Mouse (Mus musculus) lung, postnatal 0 days (tissue): Measurements from ENCODE around the gene Itpr1. TPM values are rescaled to one million over a fixed set of nuclear protein-coding genes. Genes with fewer than 3 reads are reported as not detected.

Experiments
- ATAC-seq: fragments of 200-750 bp; cut with Nextera tagmentation; 2 replicates; pipeline ENCODE4 v1.8.0; 2017; ENCODE audit warnings: moderate library complexity
- DNase-seq: peaks from one replicate; pipeline ENCODE4 v3.0.0-alpha.2; 2016; ENCODE audit warnings: low spot score
- H3K27ac ChIP-seq: fragments of 300-500 bp; sonication (generic); 2 replicates; pipeline ENCODE4 v1.5.1; 2014; ENCODE audit warnings: antibody characterized with exemption, mild to moderate bottlenecking, low read length, mixed read lengths
- H3K27me3 ChIP-seq: fragments of 300-500 bp; sonication (generic); replicated peaks from 2 replicates; pipeline ENCODE4 v1.6.1; 2014; ENCODE audit warnings: low read length, mixed read lengths; ENCODE audit not compliant: insufficient read depth
- H3K36me3 ChIP-seq: fragments of 300-500 bp; sonication (generic); 2 replicates; pipeline ENCODE4 v1.6.1; 2014; ENCODE audit warnings: low read length, mixed read lengths; ENCODE audit not compliant: insufficient read depth
- H3K4me1 ChIP-seq: fragments of 300-500 bp; sonication (generic); 2 replicates; pipeline ENCODE4 v1.6.1; 2014; ENCODE audit warnings: antibody characterized with exemption, low read depth, low read length, mixed read lengths; ENCODE audit not compliant: insufficient read depth
- H3K4me2 ChIP-seq: fragments of 300-500 bp; sonication (generic); replicated peaks from 2 replicates; pipeline ENCODE4 v1.6.1; 2014; ENCODE audit warnings: low read depth, mild to moderate bottlenecking, low read length, moderate library complexity, mixed read lengths
- H3K4me3 ChIP-seq: fragments of 300-500 bp; sonication (generic); 2 replicates; pipeline ENCODE4 v1.5.1; 2014; ENCODE audit warnings: low read depth, low read length
- H3K9ac ChIP-seq: fragments of 300-500 bp; sonication (generic); replicated peaks from 2 replicates; pipeline ENCODE4 v1.6.1; 2014; ENCODE audit warnings: low read depth, mild to moderate bottlenecking
- H3K9me3 ChIP-seq: fragments of 300-500 bp; sonication (generic); 2 replicates; pipeline ENCODE4 v1.6.1; 2016; ENCODE audit warnings: low read length, mixed read lengths
- CTCF ChIP-seq: IDR thresholded peaks from 2 replicates; pipeline ENCODE4 v1.5.1; 2016; ENCODE audit warnings: antibody characterized with exemption, mild to moderate bottlenecking
- EP300 ChIP-seq: IDR thresholded peaks from 2 replicates; pipeline ENCODE4 v1.6.1; 2016; ENCODE audit warnings: antibody characterized with exemption, mild to moderate bottlenecking, control low read depth
- WGBS: fragments of 180-500 bp; shearing (Covaris S2); extraction: QIAGEN DNeasy Blood & Tissue Kit; methylation state at CpG from one replicate; pipeline ENCODE4 v1.1.7; 2014; 5-methylcytosine and 5-hydroxymethylcytosine counted together
- polyA plus RNA-seq: library from polyadenylated mRNA; unstranded; fragments of >200 nt; fragmentation: Nextera tagmentation; extraction: Ambion mirVana; gene quantifications from 2 replicates; pipeline ENCODE4 v1.2.1, GENCODE M21; 2015

Gene Itpr1
- polyA plus RNA-seq, 1 experiment from 2014 or later = 9.2 TPM

- ATAC-seq = no peak
These were observed 322.4 kb downstream of the Itpr1 start for GRCm38 (mm10) chr6:108535309-108535708.

GRCm38 (mm10) chr6:108536546-108537317 is 323.8 kb downstream of the Itpr1 start:
- Histone ChIP-seq H3K4me2 (no peak overlapping the region), H3K36me3 (no peaks in the 10 kb centered on the region), H3K4me1 (peaks cover 4% of the 10 kb centered on the region; the same call in 1 of the 2 replicates), H3K27me3 (no peaks in the 10 kb centered on the region), H3K9ac (no peak overlapping the region), H3K4me3 (no peak overlapping the region), H3K9me3 (no peaks in the 10 kb centered on the region), H3K27ac (peak overlapping the region; percentile 81)
- TF ChIP-seq EP300 = peak; percentile 96
- TF ChIP-seq CTCF = no peak
- 40% methylated on average over 8 of the region's 8 CpGs for WGBS
- ATAC-seq (peak; percentile 91), DNase-seq (peak; percentile 94)

More at GRCm38 (mm10) chr6:108535309-108535708, 322.4 kb downstream of the Itpr1 start:
- DNase-seq = no peak
- no peak overlapping the region for H3K9ac ChIP-seq
- no peaks in the 10 kb centered on the region for H3K36me3 ChIP-seq
- H3K27me3 ChIP-seq = no peaks in the 10 kb centered on the region
- H3K27ac ChIP-seq = no peak overlapping the region
- no peak overlapping the region for H3K4me2 ChIP-seq
- no peaks in the 10 kb centered on the region for H3K9me3 ChIP-seq
- H3K4me1 ChIP-seq = peaks cover 8% of the 10 kb centered on the region; the same call in 1 of the 2 replicates
- 82% methylated on average over 4 of the region's 4 CpGs for WGBS
- no peak for TF ChIP-seq EP300
- TF ChIP-seq CTCF = no peak
- no peak overlapping the region for H3K4me3 ChIP-seq

- no peak for ATAC-seq
- WGBS = 70% methylated on average over 4 of the region's 4 CpGs
- H3K9me3 ChIP-seq = no peaks in the 10 kb centered on the region
These were observed 325.5 kb downstream of the Itpr1 start for GRCm38 (mm10) chr6:108538406-108538805.

GRCm38 (mm10) chr6:108540441-108540840 is 327.5 kb downstream of the Itpr1 start:
- H3K36me3 ChIP-seq = no peaks in the 10 kb centered on the region
- TF ChIP-seq EP300 (no peak), CTCF (no peak)
- no peaks in the 10 kb centered on the region for H3K9me3 ChIP-seq
- H3K9ac ChIP-seq = no peak overlapping the region
- no peak overlapping the region for H3K4me3 ChIP-seq
- H3K4me1 ChIP-seq = no peaks in the 10 kb centered on the region
- H3K4me2 ChIP-seq = no peak overlapping the region
- no peaks in the 10 kb centered on the region for H3K27me3 ChIP-seq
- no peak overlapping the region for H3K27ac ChIP-seq
- WGBS = 85% methylated on average over 6 of the region's 6 CpGs
- DNase-seq = no peak
- no peak for ATAC-seq

More at GRCm38 (mm10) chr6:108538406-108538805, 325.5 kb downstream of the Itpr1 start:
- Histone ChIP-seq H3K4me1 (no peaks in the 10 kb centered on the region), H3K27me3 (no peaks in the 10 kb centered on the region), H3K36me3 (no peaks in the 10 kb centered on the region), H3K9ac (no peak overlapping the region), H3K4me3 (no peak overlapping the region), H3K4me2 (no peak overlapping the region), H3K27ac (no peak overlapping the region)
- DNase-seq = no peak
- TF ChIP-seq CTCF = no peak
- no peak for TF ChIP-seq EP300

- no peak for ATAC-seq
- 79% methylated on average over 7 of the region's 7 CpGs for WGBS
- no peak for TF ChIP-seq EP300
- TF ChIP-seq CTCF = no peak
- Histone ChIP-seq H3K9me3 (no peaks in the 10 kb centered on the region), H3K27ac (no peak overlapping the region), H3K9ac (no peak overlapping the region), H3K4me1 (no peaks in the 10 kb centered on the region), H3K27me3 (no peaks in the 10 kb centered on the region), H3K4me2 (no peak overlapping the region), H3K4me3 (no peak overlapping the region), H3K36me3 (no peaks in the 10 kb centered on the region; the same call in 1 of the 2 replicates)
- no peak for DNase-seq
These were observed 332.0 kb downstream of the Itpr1 start for GRCm38 (mm10) chr6:108544917-108545316.

- H3K4me3 ChIP-seq = no peak overlapping the region
- 92% methylated on average over 5 of the region's 5 CpGs for WGBS
These were observed 332.6 kb downstream of the Itpr1 start for GRCm38 (mm10) chr6:108545464-108545863.

More at GRCm38 (mm10) chr6:108545464-108545863, 332.6 kb downstream of the Itpr1 start:
- H3K4me2 ChIP-seq = no peak overlapping the region
- no peak overlapping the region for H3K27ac ChIP-seq
- DNase-seq = no peak
- no peaks in the 10 kb centered on the region for H3K4me1 ChIP-seq
- TF ChIP-seq CTCF (no peak), EP300 (no peak)
- H3K27me3 ChIP-seq = no peaks in the 10 kb centered on the region
- no peak overlapping the region for H3K9ac ChIP-seq
- no peaks in the 10 kb centered on the region for H3K9me3 ChIP-seq
- ATAC-seq = no peak
- H3K36me3 ChIP-seq = no peaks in the 10 kb centered on the region; the same call in 1 of the 2 replicates
